Mouse (Mus musculus): Measurements from ENCODE around the gene 4933417A18Rik.
"Not testable (repeated sequence)": the region's sequence is repeated elsewhere in the genome, so short reads cannot be mapped to it uniquely, and the experiment has no call there.

Gene 4933417A18Rik

GRCm38 (mm10) chr13:34924210-34924609 lies at the start of gene 4933417A18Rik, which contains the start of gene Fam217a:
TSS of gene 4933417A18Rik (plus strand) at chr13:34924409.
TSS of gene Fam217a (minus strand) at chr13:34924310.
- no peak for DNase-seq

- peak; percentile 10 for DNase-seq
Measured at GRCm38 (mm10) chr13:34874736-34875135, 49.5 kb upstream of the 4933417A18Rik start.

GRCm38 (mm10) chr13:34875166-34875710 lies 49.0 kb upstream of the 4933417A18Rik start, which contains the start of gene Prpf4b:
TSS of gene Prpf4b (plus strand) at chr13:34875302.
- DNase-seq: peak; percentile 94

- DNase-seq: no peak
Measured at GRCm38 (mm10) chr13:34875741-34876445, 48.3 kb upstream of the 4933417A18Rik start.

- no peak for DNase-seq
Measured at GRCm38 (mm10) chr13:34876481-34876880, 47.7 kb upstream of the 4933417A18Rik start.

GRCm38 (mm10) chr13:34892871-34893270 lies 31.3 kb upstream of the 4933417A18Rik start:
- no peak for DNase-seq

- no peak for DNase-seq
Measured at GRCm38 (mm10) chr13:34914614-34915013, 9.6 kb upstream of the 4933417A18Rik start.

GRCm38 (mm10) chr13:34916520-34917167 lies 7.6 kb upstream of the 4933417A18Rik start:
- no peak for DNase-seq

- no peak for DNase-seq
Measured at GRCm38 (mm10) chr13:34934931-34935644, 10.9 kb downstream of the 4933417A18Rik start.

- DNase-seq: no peak
Measured at GRCm38 (mm10) chr13:34942370-34942769, 18.2 kb downstream of the 4933417A18Rik start.

- DNase-seq: not testable (repeated sequence)
Measured at GRCm38 (mm10) chr13:34951437-34951836, 27.2 kb downstream of the 4933417A18Rik start.

GRCm38 (mm10) chr13:34956901-34957300 lies 32.7 kb downstream of the 4933417A18Rik start:
- no peak for DNase-seq

GRCm38 (mm10) chr13:34958158-34958557 lies 33.9 kb downstream of the 4933417A18Rik start:
- not testable (repeated sequence) for DNase-seq

- DNase-seq: no peak
Measured at GRCm38 (mm10) chr13:34960996-34961770, 37.0 kb downstream of the 4933417A18Rik start.

- peak; percentile 6 for DNase-seq
Measured at GRCm38 (mm10) chr13:34963511-34964397, 39.5 kb downstream of the 4933417A18Rik start, which contains the start of gene Eci3. TSS of gene Eci3 (minus strand) at chr13:34963810.

GRCm38 (mm10) chr13:34964419-34964818 lies 40.2 kb downstream of the 4933417A18Rik start:
- no peak for DNase-seq

- no peak for DNase-seq
Measured at GRCm38 (mm10) chr13:34964866-34965265, 40.7 kb downstream of the 4933417A18Rik start.

GRCm38 (mm10) chr13:34965647-34966046 lies 41.4 kb downstream of the 4933417A18Rik start:
- not testable (repeated sequence) for DNase-seq

GRCm38 (mm10) chr13:34972456-34972855 lies 48.2 kb downstream of the 4933417A18Rik start:
- not testable (repeated sequence) for DNase-seq

GRCm38 (mm10) chr13:34973149-34973548 lies 48.9 kb downstream of the 4933417A18Rik start:
- no peak for DNase-seq

GRCm38 (mm10) chr13:34973770-34974169 lies 49.6 kb downstream of the 4933417A18Rik start:
- no peak for DNase-seq

All from right cerebral cortex, postnatal 25 days (tissue).